Mouse (Mus musculus) T-helper 17 cell (primary cell): Measurements from ENCODE around the gene Shd.

Experiments
- in situ Hi-C, 2 experiments: fragments of 300-600 bp; cut with MboI, MseI; formaldehyde crosslinking; loops; 1 replicate in 1 of 2; 2 replicates in 1 of 2; pipeline ENCODE4 v1.15.1; 2025; ENCODE audit warnings: high pct_unique_total_duplicates in 2 of 2

The Shd gene

GRCm38 (mm10) chr17:56022131-56022988 lies 52.1 kb downstream of the Shd start:
- in situ Hi-C loops = no loop called here

- in situ Hi-C loops = no loop called here
Observed at GRCm38 (mm10) chr17:56022989-56023290, 52.7 kb downstream of the Shd start.

- in situ Hi-C loops = no loop called here
Observed at GRCm38 (mm10) chr17:56023386-56023785, 53.1 kb downstream of the Shd start.

GRCm38 (mm10) chr17:56024476-56024875 lies 54.2 kb downstream of the Shd start:
- in situ Hi-C loops = no loop called here

- in situ Hi-C loops = no loop called here
Observed at GRCm38 (mm10) chr17:56024931-56025330, 54.7 kb downstream of the Shd start.
